Mouse (Mus musculus): ENCODE data around the gene Utrn.

- TF ChIP-seq CTCF (IDR thresholded peaks at IDR 0.05; ENCODE audit: low read depth) (no peak), EP300 (IDR thresholded peaks at IDR 0.05; ENCODE audit: low read depth) (no peak)
Observed at GRCm38 (mm10) chr10:12869029-12869671, at the start of gene Utrn.
